Mouse (Mus musculus): ENCODE measurements at regions not wholly inside any gene's neighbourhood (a gene's known extent, or its start where the extent isn't known, plus 50 kb on each side); places are given as distances from the start of the nearest gene placed in this dataset.

GRCm38 (mm10) chr4:66556936-66557335, 152.5 kb upstream of the Astn2 start:
- H3K4me3 ChIP-seq (ENCODE audit: low read depth, low read length), result no peak overlapping the region
- no peaks in the 10 kb centered on the region for H3K36me3 ChIP-seq (ENCODE audit: control insufficient read depth, insufficient read depth, low read length)
- no peaks in the 10 kb centered on the region for H3K4me1 ChIP-seq (ENCODE audit: control insufficient read depth, insufficient read depth, low read length)
- no peaks in the 10 kb centered on the region for H3K9me3 ChIP-seq (replicated peaks; ENCODE audit: control insufficient read depth, low read length)
- no peak overlapping the region for H3K4me2 ChIP-seq
- H3K27me3 ChIP-seq (ENCODE audit: control insufficient read depth, insufficient read depth, low read length), result no peaks in the 10 kb centered on the region
- no peak overlapping the region for H3K27ac ChIP-seq (ENCODE audit: low read depth, low read length)
- ATAC-seq (replicated peaks; ENCODE audit: insufficient number of reproducible peaks, low FRiP score, low TSS enrichment), result no peak
- no peak overlapping the region for H3K9ac ChIP-seq (ENCODE audit: low read depth, low read length)

- no peak overlapping the region for H3K4me2 ChIP-seq
- no peak for ATAC-seq (replicated peaks; ENCODE audit: insufficient number of reproducible peaks, low FRiP score, low TSS enrichment)
- 72% methylated on average over 3 of the region's 3 CpGs for WGBS (ENCODE audit: insufficient replicate concordance)
Measured at GRCm38 (mm10) chr4:66550306-66551104, 146.1 kb upstream of the Astn2 start.

GRCm38 (mm10) chr4:66542833-66543436, 138.5 kb upstream of the Astn2 start:
- H3K4me2 ChIP-seq, result no peak overlapping the region
- no peak overlapping the region for H3K9ac ChIP-seq (ENCODE audit: low read depth, low read length)
- H3K27me3 ChIP-seq (ENCODE audit: control insufficient read depth, insufficient read depth, low read length), result no peaks in the 10 kb centered on the region
- 60% methylated on average over 4 of the region's 4 CpGs for WGBS (ENCODE audit: insufficient replicate concordance)
- no peaks in the 10 kb centered on the region for H3K4me1 ChIP-seq (ENCODE audit: control insufficient read depth, insufficient read depth, low read length)
- no peaks in the 10 kb centered on the region for H3K36me3 ChIP-seq (ENCODE audit: control insufficient read depth, insufficient read depth, low read length)
- no peaks in the 10 kb centered on the region for H3K9me3 ChIP-seq (replicated peaks; ENCODE audit: control insufficient read depth, low read length)
- H3K4me3 ChIP-seq (ENCODE audit: low read depth, low read length), result no peak overlapping the region
- H3K27ac ChIP-seq (ENCODE audit: low read depth, low read length), result no peak overlapping the region
- ATAC-seq (replicated peaks; ENCODE audit: insufficient number of reproducible peaks, low FRiP score, low TSS enrichment), result no peak

More at GRCm38 (mm10) chr4:66550306-66551104, 146.1 kb upstream of the Astn2 start:
- H3K9ac ChIP-seq (ENCODE audit: low read depth, low read length), result no peak overlapping the region
- H3K27ac ChIP-seq (ENCODE audit: low read depth, low read length), result no peak overlapping the region
- H3K4me3 ChIP-seq (ENCODE audit: low read depth, low read length), result no peak overlapping the region
- H3K27me3 ChIP-seq (ENCODE audit: control insufficient read depth, insufficient read depth, low read length), result no peaks in the 10 kb centered on the region
- no peaks in the 10 kb centered on the region for H3K4me1 ChIP-seq (ENCODE audit: control insufficient read depth, insufficient read depth, low read length)
- H3K36me3 ChIP-seq (ENCODE audit: control insufficient read depth, insufficient read depth, low read length), result no peaks in the 10 kb centered on the region
- H3K9me3 ChIP-seq (replicated peaks; ENCODE audit: control insufficient read depth, low read length), result no peaks in the 10 kb centered on the region

GRCm38 (mm10) chr4:66524456-66524855, 120.0 kb upstream of the Astn2 start:
- no peaks in the 10 kb centered on the region for H3K9me3 ChIP-seq (replicated peaks; ENCODE audit: control insufficient read depth, low read length)
- no peaks in the 10 kb centered on the region for H3K36me3 ChIP-seq (ENCODE audit: control insufficient read depth, insufficient read depth, low read length)
- no peak overlapping the region for H3K4me3 ChIP-seq (ENCODE audit: low read depth, low read length)
- H3K4me2 ChIP-seq, result no peak overlapping the region
- no peak for ATAC-seq (replicated peaks; ENCODE audit: insufficient number of reproducible peaks, low FRiP score, low TSS enrichment)
- no peaks in the 10 kb centered on the region for H3K27me3 ChIP-seq (ENCODE audit: control insufficient read depth, insufficient read depth, low read length)
- no peak overlapping the region for H3K27ac ChIP-seq (ENCODE audit: low read depth, low read length)
- no peaks in the 10 kb centered on the region for H3K4me1 ChIP-seq (ENCODE audit: control insufficient read depth, insufficient read depth, low read length)
- WGBS (ENCODE audit: insufficient replicate concordance), result 71% methylated on average over 5 of the region's 5 CpGs
- H3K9ac ChIP-seq (ENCODE audit: low read depth, low read length), result no peak overlapping the region

- Histone ChIP-seq H3K9ac (ENCODE audit: low read depth, low read length) (no peak overlapping the region), H3K4me2 (no peak overlapping the region), H3K9me3 (replicated peaks; ENCODE audit: control insufficient read depth, low read length) (no peaks in the 10 kb centered on the region), H3K27me3 (ENCODE audit: control insufficient read depth, insufficient read depth, low read length) (no peaks in the 10 kb centered on the region), H3K4me1 (ENCODE audit: control insufficient read depth, insufficient read depth, low read length) (no peaks in the 10 kb centered on the region), H3K36me3 (ENCODE audit: control insufficient read depth, insufficient read depth, low read length) (no peaks in the 10 kb centered on the region), H3K27ac (ENCODE audit: low read depth, low read length) (no peak overlapping the region), H3K4me3 (ENCODE audit: low read depth, low read length) (no peak overlapping the region)
- 77% methylated on average over 2 of the region's 2 CpGs for WGBS (ENCODE audit: insufficient replicate concordance)
- no peak for ATAC-seq (replicated peaks; ENCODE audit: insufficient number of reproducible peaks, low FRiP score, low TSS enrichment)
Measured at GRCm38 (mm10) chr4:66523886-66524245, 119.5 kb upstream of the Astn2 start.

GRCm38 (mm10) chr4:66523238-66523885, 119.0 kb upstream of the Astn2 start:
- Histone ChIP-seq H3K9ac (ENCODE audit: low read depth, low read length) (no peak overlapping the region), H3K27me3 (ENCODE audit: control insufficient read depth, insufficient read depth, low read length) (no peaks in the 10 kb centered on the region), H3K9me3 (replicated peaks; ENCODE audit: control insufficient read depth, low read length) (no peaks in the 10 kb centered on the region), H3K4me2 (no peak overlapping the region; the same call in 1 of the 2 replicates), H3K4me1 (ENCODE audit: control insufficient read depth, insufficient read depth, low read length) (no peaks in the 10 kb centered on the region), H3K27ac (ENCODE audit: low read depth, low read length) (no peak overlapping the region), H3K4me3 (ENCODE audit: low read depth, low read length) (no peak overlapping the region), H3K36me3 (ENCODE audit: control insufficient read depth, insufficient read depth, low read length) (no peaks in the 10 kb centered on the region)
- no peak; the same call in 1 of the 2 replicates for ATAC-seq (replicated peaks; ENCODE audit: insufficient number of reproducible peaks, low FRiP score, low TSS enrichment)
- WGBS (ENCODE audit: insufficient replicate concordance), result 37% methylated on average over 8 of the region's 8 CpGs

GRCm38 (mm10) chr4:66522097-66522809, 117.8 kb upstream of the Astn2 start:
- Histone ChIP-seq H3K27me3 (ENCODE audit: control insufficient read depth, insufficient read depth, low read length) (no peaks in the 10 kb centered on the region), H3K4me2 (no peak overlapping the region), H3K9ac (ENCODE audit: low read depth, low read length) (no peak overlapping the region), H3K9me3 (replicated peaks; ENCODE audit: control insufficient read depth, low read length) (no peaks in the 10 kb centered on the region), H3K4me1 (ENCODE audit: control insufficient read depth, insufficient read depth, low read length) (no peaks in the 10 kb centered on the region), H3K4me3 (ENCODE audit: low read depth, low read length) (no peak overlapping the region), H3K27ac (ENCODE audit: low read depth, low read length) (no peak overlapping the region), H3K36me3 (ENCODE audit: control insufficient read depth, insufficient read depth, low read length) (no peaks in the 10 kb centered on the region)
- ATAC-seq (replicated peaks; ENCODE audit: insufficient number of reproducible peaks, low FRiP score, low TSS enrichment), result no peak
- 70% methylated on average over 2 of the region's 2 CpGs for WGBS (ENCODE audit: insufficient replicate concordance)

GRCm38 (mm10) chr4:66520796-66521195, 116.4 kb upstream of the Astn2 start:
- Histone ChIP-seq H3K4me3 (ENCODE audit: low read depth, low read length) (no peak overlapping the region), H3K9me3 (replicated peaks; ENCODE audit: control insufficient read depth, low read length) (no peaks in the 10 kb centered on the region), H3K27ac (ENCODE audit: low read depth, low read length) (no peak overlapping the region), H3K4me2 (no peak overlapping the region), H3K9ac (ENCODE audit: low read depth, low read length) (no peak overlapping the region), H3K4me1 (ENCODE audit: control insufficient read depth, insufficient read depth, low read length) (no peaks in the 10 kb centered on the region), H3K36me3 (ENCODE audit: control insufficient read depth, insufficient read depth, low read length) (no peaks in the 10 kb centered on the region), H3K27me3 (ENCODE audit: control insufficient read depth, insufficient read depth, low read length) (no peaks in the 10 kb centered on the region)
- WGBS (ENCODE audit: insufficient replicate concordance), result 67% methylated on average over 3 of the region's 3 CpGs
- no peak for ATAC-seq (replicated peaks; ENCODE audit: insufficient number of reproducible peaks, low FRiP score, low TSS enrichment)
